Mouse (Mus musculus) liver, postnatal 0 days (tissue): ENCODE measurements around the gene Cd59b. TPM values are rescaled to one million over a fixed set of nuclear protein-coding genes. Genes with fewer than 3 reads are reported as not detected.
"Not testable (repeated sequence)": the region's sequence is repeated elsewhere in the genome, so short reads cannot be mapped to it uniquely, and the experiment has no call there.

Experiments
- ATAC-seq: fragments of 200-750 bp; cut with Nextera tagmentation; 2 replicates; pipeline ENCODE4 v1.8.0; 2017; ENCODE audit warnings: mild to moderate bottlenecking, moderate library complexity
- DNase-seq: peaks from one replicate; pipeline ENCODE4 v3.0.0-alpha.2; 2016
- H3K27ac ChIP-seq: fragments of 300-500 bp; sonication (generic); 2 replicates; pipeline ENCODE4 v1.5.1; 2014; ENCODE audit warnings: antibody characterized with exemption, moderate library complexity, mild to moderate bottlenecking, low read depth
- H3K27me3 ChIP-seq: fragments of 300-500 bp; sonication (generic); 2 replicates; pipeline ENCODE4 v1.6.1; 2014; ENCODE audit warnings: low read length, control low read depth, mixed read lengths; ENCODE audit not compliant: insufficient read depth
- H3K36me3 ChIP-seq: fragments of 300-500 bp; sonication (generic); replicated peaks from 2 replicates; pipeline ENCODE4 v1.6.1; 2014; ENCODE audit warnings: mild to moderate bottlenecking, control low read depth, low read length, moderate library complexity, mixed read lengths; ENCODE audit not compliant: insufficient read depth
- H3K4me1 ChIP-seq: fragments of 300-500 bp; sonication (generic); 2 replicates; pipeline ENCODE4 v1.6.1; 2014; ENCODE audit warnings: antibody characterized with exemption, mild to moderate bottlenecking, control low read depth; ENCODE audit not compliant: insufficient read depth
- H3K4me2 ChIP-seq: fragments of 300-500 bp; sonication (generic); 2 replicates; pipeline ENCODE4 v1.6.1; 2014; ENCODE audit warnings: low read depth, mild to moderate bottlenecking, low read length, moderate library complexity, mixed read lengths
- H3K4me3 ChIP-seq: fragments of 300-500 bp; sonication (generic); 2 replicates; pipeline ENCODE4 v1.5.1; 2014; ENCODE audit warnings: low read depth, low read length
- H3K9ac ChIP-seq: fragments of 300-500 bp; sonication (generic); replicated peaks from 2 replicates; pipeline ENCODE4 v1.6.1; 2014; ENCODE audit warnings: mild to moderate bottlenecking, moderate library complexity
- H3K9me3 ChIP-seq: fragments of 300-500 bp; sonication (generic); 2 replicates; pipeline ENCODE4 v1.6.1; 2016; ENCODE audit warnings: mild to moderate bottlenecking, control low read depth, low read length, mixed read lengths
- CTCF ChIP-seq: sonication (generic); IDR thresholded peaks from 2 replicates; pipeline ENCODE4 v1.5.1; 2016; ENCODE audit warnings: antibody characterized with exemption, low read depth
- EP300 ChIP-seq: IDR thresholded peaks from 2 replicates; pipeline ENCODE4 v1.6.1; 2016; ENCODE audit warnings: antibody characterized with exemption, low read depth, mild to moderate bottlenecking
- WGBS: fragments of 180-500 bp; shearing (Covaris S2); extraction: QIAGEN DNeasy Blood & Tissue Kit; methylation state at CpG from one replicate; pipeline ENCODE4 v1.1.7; 2014; ENCODE audit not compliant: insufficient replicate concordance; 5-methylcytosine and 5-hydroxymethylcytosine counted together
- polyA plus RNA-seq: library from polyadenylated mRNA; unstranded; fragments of >200 nt; fragmentation: Nextera tagmentation; extraction: Ambion mirVana; gene quantifications from 2 replicates; pipeline ENCODE4 v1.2.1, GENCODE M21; 2015

Cd59b gene
- polyA plus RNA-seq, 1 experiment from 2014 or later = 4.4 TPM

- WGBS = 84% methylated on average over 10 of the region's 10 CpGs
- Histone ChIP-seq H3K9me3 (no peaks in the 10 kb centered on the region), H3K9ac (no peak overlapping the region), H3K27me3 (no peaks in the 10 kb centered on the region), H3K27ac (no peak overlapping the region), H3K4me1 (peaks cover 5% of the 10 kb centered on the region; the same call in 1 of the 2 replicates), H3K36me3 (peaks cover 47% of the 10 kb centered on the region), H3K4me3 (no peak overlapping the region), H3K4me2 (no peak overlapping the region)
- TF ChIP-seq CTCF (no peak), EP300 (no peak)
- DNase-seq = no peak
- no peak for ATAC-seq
Observed at GRCm38 (mm10) chr2:104059786-104060185, 9.9 kb upstream of the Cd59b start.

GRCm38 (mm10) chr2:104060996-104061395 lies 8.7 kb upstream of the Cd59b start:
- H3K4me2 ChIP-seq = no peak overlapping the region
- H3K4me1 ChIP-seq = peaks cover 5% of the 10 kb centered on the region; the same call in 1 of the 2 replicates
- DNase-seq (no peak), ATAC-seq (no peak)
- no peak overlapping the region for H3K4me3 ChIP-seq
- TF ChIP-seq CTCF (no peak), EP300 (no peak)
- H3K36me3 ChIP-seq = peaks cover 39% of the 10 kb centered on the region
- no peak overlapping the region for H3K27ac ChIP-seq
- H3K9me3 ChIP-seq = no peaks in the 10 kb centered on the region
- WGBS = 95% methylated on average over 6 of the region's 6 CpGs
- H3K9ac ChIP-seq = no peak overlapping the region
- H3K27me3 ChIP-seq = no peaks in the 10 kb centered on the region

GRCm38 (mm10) chr2:104062665-104063064 lies 7.0 kb upstream of the Cd59b start:
- H3K4me1 ChIP-seq = peaks cover 8% of the 10 kb centered on the region; the same call in 1 of the 2 replicates
- H3K27me3 ChIP-seq = no peaks in the 10 kb centered on the region
- H3K9me3 ChIP-seq = no peaks in the 10 kb centered on the region
- ATAC-seq (no peak), DNase-seq (no peak)
- H3K9ac ChIP-seq = no peak overlapping the region
- no peak overlapping the region for H3K4me2 ChIP-seq
- no peak overlapping the region for H3K27ac ChIP-seq
- TF ChIP-seq CTCF (no peak), EP300 (no peak)
- no peak overlapping the region for H3K4me3 ChIP-seq
- peaks cover 36% of the 10 kb centered on the region for H3K36me3 ChIP-seq

GRCm38 (mm10) chr2:104064152-104064551 lies 5.5 kb upstream of the Cd59b start:
- DNase-seq (no peak), ATAC-seq (no peak)
- no peaks in the 10 kb centered on the region for H3K27me3 ChIP-seq
- 65% methylated on average over 2 of the region's 2 CpGs for WGBS
- H3K9ac ChIP-seq = no peak overlapping the region
- no peak overlapping the region for H3K27ac ChIP-seq
- H3K36me3 ChIP-seq = peaks cover 25% of the 10 kb centered on the region
- H3K4me1 ChIP-seq = peaks cover 10% of the 10 kb centered on the region
- no peak overlapping the region for H3K4me2 ChIP-seq
- TF ChIP-seq EP300 (no peak), CTCF (no peak)
- no peak overlapping the region for H3K4me3 ChIP-seq
- H3K9me3 ChIP-seq = no peaks in the 10 kb centered on the region

GRCm38 (mm10) chr2:104065526-104065925 lies 4.1 kb upstream of the Cd59b start, which contains the start of gene Gm10912:
Gene Gm10912, plus strand, starts transcription at chr2:104065826.
- not testable (repeated sequence) for H3K9me3 ChIP-seq, H3K27ac ChIP-seq, H3K27me3 ChIP-seq, H3K9ac ChIP-seq, H3K4me2 ChIP-seq, DNase-seq, H3K4me3 ChIP-seq, ATAC-seq
- Histone ChIP-seq H3K4me1 (peaks cover 21% of the 10 kb centered on the region), H3K36me3 (peaks cover 15% of the 10 kb centered on the region)
- 89% methylated on average over 5 of the region's 6 CpGs for WGBS

- Histone ChIP-seq H3K4me2 (peak within 1 kb of the TSS; percentile 80; the same call in 1 of the 2 replicates), H3K4me1 (peaks cover 21% of the 10 kb centered on the region)
- H3K27me3 ChIP-seq, H3K9ac ChIP-seq, H3K4me3 ChIP-seq, H3K36me3 ChIP-seq, DNase-seq, H3K27ac ChIP-seq, ATAC-seq, H3K9me3 ChIP-seq: not testable (repeated sequence)
- WGBS = 42% methylated on average over 7 of the region's 7 CpGs
Observed at GRCm38 (mm10) chr2:104068450-104068849, 1.2 kb upstream of the Cd59b start, which contains the start of gene Gm10799. Gene Gm10799, minus strand, starts transcription at chr2:104068550.

- TF ChIP-seq EP300 = peak; percentile 87
- DNase-seq (peak; percentile 14), ATAC-seq (peak; percentile 93)
- H3K27me3 ChIP-seq, H3K4me3 ChIP-seq, H3K9me3 ChIP-seq, H3K9ac ChIP-seq, H3K4me1 ChIP-seq, H3K36me3 ChIP-seq: not testable (repeated sequence)
- Histone ChIP-seq H3K4me2 (peak overlapping the region; percentile 4; the same call in 1 of the 2 replicates), H3K27ac (peak overlapping the region; percentile 45; the same call in 1 of the 2 replicates)
- 24% methylated on average over 5 of the region's 5 CpGs for WGBS
Observed at GRCm38 (mm10) chr2:104078285-104078684, 8.6 kb downstream of the Cd59b start.

GRCm38 (mm10) chr2:104081436-104082050 lies 11.9 kb downstream of the Cd59b start:
- H3K4me3 ChIP-seq, H3K27me3 ChIP-seq, DNase-seq, H3K9me3 ChIP-seq, H3K27ac ChIP-seq, H3K36me3 ChIP-seq, H3K4me2 ChIP-seq, H3K9ac ChIP-seq, H3K4me1 ChIP-seq: not testable (repeated sequence)
- peak; percentile 22 for ATAC-seq
- no CpG with 5 or more reads among the region's 1 CpGs for WGBS
